Comparison of ENCODE assay signal across 28 mouse cellular contexts in the genomic region with DNA sequence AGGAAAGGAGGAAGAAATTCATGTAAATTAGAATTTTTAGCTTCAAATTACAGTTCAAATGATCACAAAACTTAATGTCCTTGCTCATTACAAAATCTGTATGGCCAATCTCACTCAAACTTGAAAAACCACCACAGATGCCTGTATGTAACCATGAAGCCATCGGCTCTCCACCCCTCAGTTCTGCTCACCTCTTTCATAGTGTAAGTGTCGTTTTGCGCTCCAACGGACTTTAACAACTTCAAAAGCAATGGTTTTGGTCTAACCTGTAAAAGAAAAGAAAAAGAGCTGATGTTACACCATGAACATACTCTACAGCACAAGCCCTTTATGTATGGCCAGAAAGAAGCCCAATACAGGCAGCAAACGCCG. TPM values are rescaled to one million over a fixed set of nuclear protein-coding genes. Genes with fewer than 3 reads are reported as not detected.
"Had no signal": no experiment of that assay in that cellular context is flagged by ENCODE, and none has a peak within 500 bp of the region (broad histone marks: within the 10 kb centered on the region; RNA-seq: fewer than 3 reads in every experiment).

No protein-coding gene starts in this region.

- H3K4me2 ChIP-seq: embryonic facial prominence, embryonic 12.5 days; embryonic facial prominence, embryonic 13.5 days; embryonic facial prominence, embryonic 15.5 days; forebrain, embryonic 12.5 days; forebrain, embryonic 13.5 days; forebrain, embryonic 15.5 days had no signal

- H3K4me3 ChIP-seq: embryonic facial prominence, embryonic 10.5 days; embryonic facial prominence, embryonic 12.5 days; embryonic facial prominence, embryonic 13.5 days; embryonic facial prominence, embryonic 15.5 days; erythroblast, embryonic 14.5 days; forebrain, embryonic 10.5 days; forebrain, embryonic 12.5 days; forebrain, embryonic 13.5 days; forebrain, embryonic 15.5 days; gastrocnemius, adult 2 months; heart, adult 2 months; heart, embryonic 10.5 days had no signal

- ATAC-seq: forebrain, embryonic 13.5 days; forebrain, embryonic 14.5 days; forebrain, embryonic 15.5 days; forebrain, embryonic 16.5 days; forebrain, postnatal 0 days had no signal

- DNase-seq: cerebellum, adult 8-10 months; cerebellum, adult 9-10 months; cerebellum, adult 9-11 months; cerebellum, postnatal 10 days; cerebellum, postnatal 14 days; cerebellum, postnatal 25 days; cerebellum, postnatal 36 days; embryo, embryonic 11 days; forebrain, postnatal 0 days; gastrocnemius, adult 2 months; gastrocnemius, postnatal 10 days; gastrocnemius, postnatal 14 days; gastrocnemius, postnatal 25 days; gastrocnemius, postnatal 36 days; heart, adult 18-20 months; heart, adult 2 months had no signal

- H3K9me3 ChIP-seq: embryonic facial prominence, embryonic 10.5 days; embryonic facial prominence, embryonic 12.5 days; embryonic facial prominence, embryonic 13.5 days; embryonic facial prominence, embryonic 15.5 days; forebrain, embryonic 10.5 days; forebrain, embryonic 12.5 days; forebrain, embryonic 13.5 days; forebrain, embryonic 15.5 days; heart, embryonic 10.5 days had no signal

- H3K27ac ChIP-seq: embryonic facial prominence, embryonic 10.5 days; embryonic facial prominence, embryonic 12.5 days; embryonic facial prominence, embryonic 13.5 days; embryonic facial prominence, embryonic 15.5 days; forebrain, embryonic 10.5 days; forebrain, embryonic 12.5 days; forebrain, embryonic 13.5 days; forebrain, embryonic 15.5 days; gastrocnemius, adult 2 months; heart, adult 2 months; heart, embryonic 10.5 days had no signal

- H3K27me3 ChIP-seq: embryonic facial prominence, embryonic 12.5 days; embryonic facial prominence, embryonic 13.5 days; embryonic facial prominence, embryonic 15.5 days; forebrain, embryonic 12.5 days; forebrain, embryonic 13.5 days; forebrain, embryonic 15.5 days had no signal

- H3K9ac ChIP-seq: embryonic facial prominence, embryonic 12.5 days; embryonic facial prominence, embryonic 13.5 days; embryonic facial prominence, embryonic 15.5 days; forebrain, embryonic 12.5 days; forebrain, embryonic 13.5 days; forebrain, embryonic 15.5 days; forebrain, postnatal 0 days had no signal

RNA-seq across cellular contexts. Expression of a gene that starts 41.2 kb away (rescaled TPM):
- polyA plus RNA-seq: erythroblast, embryonic 14.5 days had no signal
